Mouse (Mus musculus) ES-E14 (cell line): ENCODE measurements around the gene Rara.

Source experiments
- CHD2 ChIP-seq: IDR thresholded peaks from 2 replicates; pipeline ENCODE4 v1.6.1; 2014; ENCODE audit warnings: mild to moderate bottlenecking, low read depth, low read length, inconsistent platforms
- HCFC1 ChIP-seq: IDR thresholded peaks from 2 replicates; pipeline ENCODE4 v1.6.1; 2012; ENCODE audit warnings: low read length, inconsistent platforms, borderline replicate concordance; ENCODE audit not compliant: insufficient read depth
- MAFK ChIP-seq: IDR thresholded peaks from 2 replicates; pipeline ENCODE4 v1.6.1; 2014; ENCODE audit warnings: mild to moderate bottlenecking, low read depth, low read length, inconsistent platforms; ENCODE audit not compliant: insufficient read depth
- ZC3H11A ChIP-seq: IDR thresholded peaks from 2 replicates; pipeline ENCODE4 v1.6.1; 2012; ENCODE audit warnings: low read depth, mild to moderate bottlenecking, inconsistent platforms, low read length, borderline replicate concordance
- ZNF384 ChIP-seq: IDR thresholded peaks from 2 replicates; pipeline ENCODE4 v1.6.1; 2012; ENCODE audit warnings: low read depth, low read length, inconsistent platforms

- TF ChIP-seq CHD2: no peak
- TF ChIP-seq HCFC1: no peak
- TF ChIP-seq MAFK: no peak
- no peak for TF ChIP-seq ZC3H11A
- TF ChIP-seq ZNF384: no peak
These were observed 28.7 kb downstream of the Rara start for GRCm38 (mm10) chr11:98956340-98956739.
